Mouse (Mus musculus) megakaryocyte progenitor cell, adult 5-6 weeks (primary cell): Measurements from ENCODE around the gene Junb. TPM values are rescaled to one million over a fixed set of nuclear protein-coding genes. Genes with fewer than 3 reads are reported as not detected.
A peak's percentile ranks its signal among the peaks of the same experiment; 100 is the strongest.

Experiments
- ATAC-seq: replicated peaks from 2 replicates; pipeline ENCODE4 v1.8.0; 2016; ENCODE audit warnings: mild to moderate bottlenecking, moderate TSS enrichment, inconsistent platforms; ENCODE audit not compliant: poor library complexity
- total RNA-seq, 2 experiments: library from RNA; stranded (forward) in 1 of 2; stranded (reverse) in 1 of 2; fragments of 157-497, 149-512 nt in 1 of 2; fragments of 200-1000 nt in 1 of 2; gene quantifications; 2 replicates each; pipeline versions ENCODE4 v1.2.3 to v1.2.4; 2015 to 2017

Gene Junb
- total RNA-seq, 2 experiments from 2014 or later, result 14.7 to 57.5 TPM

GRCm38 (mm10) chr8:84944478-84945160 lies 33.9 kb downstream of the Junb start:
- ATAC-seq, result peak; percentile 80

- ATAC-seq, result no peak
These were observed 34.8 kb downstream of the Junb start for GRCm38 (mm10) chr8:84943699-84944098.

- ATAC-seq, result peak; percentile 50
These were observed 40.7 kb downstream of the Junb start for GRCm38 (mm10) chr8:84937620-84938485.

- peak; percentile 87 for ATAC-seq
These were observed 41.5 kb downstream of the Junb start, which contains the start of gene Mast1 for GRCm38 (mm10) chr8:84936962-84937546. TSS of gene Mast1 (minus strand) at chr8:84937359.

GRCm38 (mm10) chr8:84936041-84936961 lies 42.2 kb downstream of the Junb start:
- 0 out of 2 replicates have a peak, but pooled peaks have one; percentile 2 for ATAC-seq

- ATAC-seq, result no peak
These were observed 43.0 kb downstream of the Junb start for GRCm38 (mm10) chr8:84935489-84935888.

GRCm38 (mm10) chr8:84934860-84935259 lies 43.7 kb downstream of the Junb start:
- ATAC-seq, result no peak

GRCm38 (mm10) chr8:84933767-84934559 lies 44.6 kb downstream of the Junb start:
- no peak for ATAC-seq

- ATAC-seq, result no peak
These were observed 47.9 kb downstream of the Junb start for GRCm38 (mm10) chr8:84930582-84930981.

GRCm38 (mm10) chr8:84928456-84929306 lies 49.8 kb downstream of the Junb start:
- peak; percentile 93 for ATAC-seq

GRCm38 (mm10) chr8:84927513-84927912 lies 51.0 kb downstream of the Junb start:
- no peak for ATAC-seq

- 0 out of 2 replicates have a peak, but pooled peaks have one; percentile 13 for ATAC-seq
These were observed 53.0 kb downstream of the Junb start for GRCm38 (mm10) chr8:84925557-84925956.

Other genes with a start within 250 kb of the Junb start
- gene Nfix, start 178.4 kb downstream of the Junb start, total RNA-seq (2015), result 44.4 and 46.9 TPM in 2 replicates
- gene Nfix, start 178.4 kb downstream of the Junb start, total RNA-seq (2017), result 12.0 and 15.7 TPM in 2 replicates
- gene Dand5, start 155.9 kb downstream of the Junb start, total RNA-seq (2015), result 2.2 and 2.4 TPM in 2 replicates
- 1.7 and 4.0 TPM in 2 replicates for gene Dand5, start 155.9 kb downstream of the Junb start, total RNA-seq (2017)
- gene Gadd45gip1, start 147.2 kb downstream of the Junb start, total RNA-seq (2015), result 21.4 and 21.9 TPM in 2 replicates
- gene Gadd45gip1, start 147.2 kb downstream of the Junb start, total RNA-seq (2017), result 51.2 and 57.4 TPM in 2 replicates
- 30.2 and 34.4 TPM in 2 replicates for gene Rad23a, start 138.1 kb downstream of the Junb start, total RNA-seq (2015)
- gene Rad23a, start 138.1 kb downstream of the Junb start, total RNA-seq (2017), result 26.2 and 26.3 TPM in 2 replicates
- 1,060 and 1,133 TPM in 2 replicates for gene Calr, start 131.8 kb downstream of the Junb start, total RNA-seq (2015)
- 4,756 and 5,574 TPM in 2 replicates for gene Calr, start 131.8 kb downstream of the Junb start, total RNA-seq (2017)
- gene Farsa, start 121.7 kb downstream of the Junb start, total RNA-seq (2015), result 33.3 and 51.2 TPM in 2 replicates
- gene Farsa, start 121.7 kb downstream of the Junb start, total RNA-seq (2017), result 173 and 193 TPM in 2 replicates
- gene Syce2, start 106.6 kb downstream of the Junb start, total RNA-seq (2015), result 248 and 250 TPM in 2 replicates
- 130 and 139 TPM in 2 replicates for gene Syce2, start 106.6 kb downstream of the Junb start, total RNA-seq (2017)
- 17.4 and 19.0 TPM in 2 replicates for gene Gcdh, start 84.8 kb downstream of the Junb start, total RNA-seq (2015)
- gene Gcdh, start 84.8 kb downstream of the Junb start, total RNA-seq (2017), result 27.8 TPM in 2 replicates
- 12.3 and 22.4 TPM in 2 replicates for gene Klf1, start 76.8 kb downstream of the Junb start, total RNA-seq (2015)
- 14.0 and 30.8 TPM in 2 replicates for gene Klf1, start 76.8 kb downstream of the Junb start, total RNA-seq (2017)
- 16.8 and 23.7 TPM in 2 replicates for gene Dnase2a, start 70.2 kb downstream of the Junb start, total RNA-seq (2015)
- 52.7 and 73.5 TPM in 2 replicates for gene Dnase2a, start 70.2 kb downstream of the Junb start, total RNA-seq (2017)
- not detected in 2 replicates for gene Mast1, start 41.4 kb downstream of the Junb start, total RNA-seq (2015)
- 0.03 TPM in 1 of 2 replicates, not detected in the other for gene Mast1, start 41.4 kb downstream of the Junb start, total RNA-seq (2017)
- gene Rtbdn, start 31.7 kb downstream of the Junb start, total RNA-seq (2015), result not detected in 2 replicates
- not detected in 2 replicates for gene Rtbdn, start 31.7 kb downstream of the Junb start, total RNA-seq (2017)
- not detected in 2 replicates for gene Gm49661, start 9.3 kb downstream of the Junb start, total RNA-seq (2015)
- gene Gm49661, start 9.3 kb downstream of the Junb start, total RNA-seq (2017), result not detected in 2 replicates
- gene Prdx2, start 9.1 kb downstream of the Junb start, total RNA-seq (2015), result 266 and 310 TPM in 2 replicates
- gene Prdx2, start 9.1 kb downstream of the Junb start, total RNA-seq (2017), result 340 and 388 TPM in 2 replicates
- gene Rnaseh2a, start 9.0 kb downstream of the Junb start, total RNA-seq (2015), result 136 and 178 TPM in 2 replicates
- gene Rnaseh2a, start 9.0 kb downstream of the Junb start, total RNA-seq (2017), result 109 and 162 TPM in 2 replicates
- 1.9 and 3.8 TPM in 2 replicates for gene Hook2, start 11.9 kb upstream of the Junb start, total RNA-seq (2015)
- 7.2 and 8.5 TPM in 2 replicates for gene Hook2, start 11.9 kb upstream of the Junb start, total RNA-seq (2017)
- gene Best2, start 35.8 kb upstream of the Junb start, total RNA-seq (2015), result not detected in 2 replicates
- not detected in 2 replicates for gene Best2, start 35.8 kb upstream of the Junb start, total RNA-seq (2017)
- gene Asna1, start 46.6 kb upstream of the Junb start, total RNA-seq (2015), result 68.4 and 69.0 TPM in 2 replicates
- 78.2 and 83.7 TPM in 2 replicates for gene Asna1, start 46.6 kb upstream of the Junb start, total RNA-seq (2017)
- gene Trir, start 48.1 kb upstream of the Junb start, total RNA-seq (2015), result 132 and 138 TPM in 2 replicates
- gene Trir, start 48.1 kb upstream of the Junb start, total RNA-seq (2017), result 212 and 224 TPM in 2 replicates
- gene Tnpo2, start 58.2 kb upstream of the Junb start, total RNA-seq (2015), result 16.2 and 16.7 TPM in 2 replicates
- gene Tnpo2, start 58.2 kb upstream of the Junb start, total RNA-seq (2017), result 20.4 and 22.0 TPM in 2 replicates
- gene Fbxw9, start 81.3 kb upstream of the Junb start, total RNA-seq (2015), result 4.4 and 4.9 TPM in 2 replicates
- 3.2 and 3.5 TPM in 2 replicates for gene Fbxw9, start 81.3 kb upstream of the Junb start, total RNA-seq (2017)
- gene Gm5741, start 89.3 kb upstream of the Junb start, total RNA-seq (2015), result not detected in 2 replicates
- not detected in 2 replicates for gene Gm5741, start 89.3 kb upstream of the Junb start, total RNA-seq (2017)
- gene Dhps, start 93.0 kb upstream of the Junb start, total RNA-seq (2015), result 60.4 and 69.7 TPM in 2 replicates
- gene Dhps, start 93.0 kb upstream of the Junb start, total RNA-seq (2017), result 24.6 and 24.7 TPM in 2 replicates
- 159 and 193 TPM in 2 replicates for gene Wdr83os, start 102.0 kb upstream of the Junb start, total RNA-seq (2015)
- 40.3 and 41.4 TPM in 2 replicates for gene Wdr83os, start 102.0 kb upstream of the Junb start, total RNA-seq (2017)
- gene Wdr83, start 102.6 kb upstream of the Junb start, total RNA-seq (2015), result 33.1 and 44.3 TPM in 2 replicates
- 23.5 and 33.7 TPM in 2 replicates for gene Wdr83, start 102.6 kb upstream of the Junb start, total RNA-seq (2017)
- 86.9 and 95.2 TPM in 2 replicates for gene Man2b1, start 104.6 kb upstream of the Junb start, total RNA-seq (2015)
- gene Man2b1, start 104.6 kb upstream of the Junb start, total RNA-seq (2017), result 60.2 and 69.6 TPM in 2 replicates
- not detected in 2 replicates for gene Zfp791, start 144.4 kb upstream of the Junb start, total RNA-seq (2015)
- not detected in 2 replicates for gene Zfp791, start 144.4 kb upstream of the Junb start, total RNA-seq (2017)
- not detected in 2 replicates for gene Cks1brt, start 173.2 kb upstream of the Junb start, total RNA-seq (2015)
- 0.08 TPM in 1 of 2 replicates, not detected in the other for gene Cks1brt, start 173.2 kb upstream of the Junb start, total RNA-seq (2017)
- not detected in 2 replicates for gene Olfr371, start 247.3 kb upstream of the Junb start, total RNA-seq (2015)
- not detected in 2 replicates for gene Olfr371, start 247.3 kb upstream of the Junb start, total RNA-seq (2017)